Mouse (Mus musculus): ENCODE results near the gene Nhlh1. TPM values are rescaled to one million over a fixed set of nuclear protein-coding genes. Genes with fewer than 3 reads are reported as not detected.

Nhlh1 gene
- polyA plus RNA-seq, 1 experiment: 0.05 TPM

DNA sequence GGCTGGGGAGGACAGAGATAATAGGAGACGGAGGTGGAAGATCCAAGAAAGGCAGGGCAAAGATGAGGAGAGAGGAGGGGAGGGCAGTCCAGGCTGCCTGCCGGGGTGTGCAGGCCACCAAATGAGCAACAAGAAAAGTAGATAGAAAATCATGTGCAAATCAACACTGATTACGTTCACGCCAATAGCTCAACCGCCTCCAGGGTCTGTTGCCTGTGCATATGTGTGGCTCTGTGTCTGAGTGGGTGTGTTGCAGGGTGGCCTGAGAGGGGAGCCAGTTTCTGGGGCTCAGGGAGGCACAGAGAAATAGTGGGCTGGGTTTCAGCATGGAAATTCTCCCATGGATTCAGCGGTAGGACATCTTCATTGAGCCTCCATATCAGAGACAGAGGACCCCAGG, 948 bp upstream of the Nhlh1 start:
- TF ChIP-seq CTCF (IDR thresholded peaks at IDR 0.05; ENCODE audit: insufficient read depth, low read length): no peak
- TF ChIP-seq POLR2A (IDR thresholded peaks at IDR 0.05; ENCODE audit: borderline replicate concordance, extremely low read depth, low read depth, low read length): no peak
- WGBS: 75% methylated on average over 6 of the region's 6 CpGs
- Histone ChIP-seq H3K4me3 (replicated peaks; ENCODE audit: extremely low read depth, low read depth, low read length) (no peak overlapping the region), H3K4me1 (ENCODE audit: control insufficient read depth, insufficient read depth, low read length) (no peaks in the 10 kb centered on the region)
- DNase-seq: no peak

DNA sequence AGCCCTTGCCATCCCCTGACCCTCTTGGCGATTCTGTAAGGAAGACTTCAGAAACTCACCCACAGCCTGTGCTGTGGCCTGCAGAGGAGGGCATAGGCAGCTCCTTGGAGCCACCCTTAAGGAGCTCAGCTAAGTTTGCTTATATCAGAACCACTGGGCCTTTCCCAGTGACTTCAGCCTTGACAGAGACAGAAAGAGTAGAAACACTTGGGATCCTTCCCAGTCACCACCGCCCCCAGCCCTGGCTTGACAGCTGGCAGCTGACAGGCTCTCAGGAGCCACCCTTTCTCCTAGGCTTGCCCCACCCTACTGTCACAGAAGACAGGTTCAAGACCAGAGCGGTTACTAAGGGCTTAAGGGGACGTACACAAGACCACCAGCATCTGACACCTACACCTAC, 1.1 kb downstream of the Nhlh1 start:
- WGBS: 65% methylated on average over 4 of the region's 4 CpGs
- no peak overlapping the region for H3K4me3 ChIP-seq (replicated peaks; ENCODE audit: extremely low read depth, low read depth, low read length)
- no peak for TF ChIP-seq CTCF (IDR thresholded peaks at IDR 0.05; ENCODE audit: insufficient read depth, low read length)
- TF ChIP-seq POLR2A (IDR thresholded peaks at IDR 0.05; ENCODE audit: borderline replicate concordance, extremely low read depth, low read depth, low read length): no peak
- no peaks in the 10 kb centered on the region for H3K4me1 ChIP-seq (ENCODE audit: control insufficient read depth, insufficient read depth, low read length)
- DNase-seq: no peak

DNA sequence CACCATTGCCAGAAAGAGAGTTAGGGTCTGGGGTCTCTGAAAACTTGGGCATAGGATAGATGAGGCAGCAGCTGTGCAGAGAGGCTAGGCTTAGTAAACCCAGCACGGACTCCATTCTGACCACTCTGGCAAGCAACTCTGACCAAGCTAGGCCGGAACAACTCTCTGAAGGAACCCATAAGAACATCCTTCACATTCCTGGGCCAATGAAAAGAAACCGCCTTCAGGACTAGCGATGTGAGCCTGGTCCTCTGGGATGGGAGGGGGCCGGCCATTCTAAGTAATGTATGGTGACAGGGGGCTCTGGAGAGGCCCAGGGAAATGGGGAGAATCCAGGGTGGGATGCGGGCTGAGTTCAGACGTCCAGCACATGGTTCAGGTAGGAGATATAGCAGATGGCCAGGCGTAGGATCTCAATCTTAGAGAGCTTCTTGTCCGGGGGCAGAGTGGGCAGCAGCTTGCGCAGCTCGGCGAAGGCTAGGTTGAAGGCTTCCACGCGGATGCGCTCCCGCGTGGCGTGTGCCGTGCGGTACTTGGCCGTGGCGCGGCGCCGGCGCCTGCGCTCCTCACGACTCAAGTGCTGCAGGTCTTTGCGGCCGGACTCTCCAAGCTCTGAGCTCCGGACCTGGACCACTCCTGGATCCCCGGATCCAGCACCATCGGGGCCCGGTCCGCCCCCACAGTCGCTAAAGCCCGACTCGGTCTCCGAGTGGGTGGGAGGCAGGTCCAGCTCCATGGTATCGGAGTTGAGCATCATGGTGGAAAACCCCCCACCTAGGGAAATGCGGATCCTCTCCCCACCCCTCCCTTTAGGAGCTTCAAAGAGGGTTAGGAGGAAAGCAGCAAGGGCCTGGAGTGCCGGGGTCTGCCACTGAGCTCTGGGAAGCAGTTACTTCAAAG, 3.6 kb downstream of the Nhlh1 start:
- WGBS: 6% methylated on average over 42 of the region's 42 CpGs
- no peak for TF ChIP-seq POLR2A (IDR thresholded peaks at IDR 0.05; ENCODE audit: borderline replicate concordance, extremely low read depth, low read depth, low read length)
- TF ChIP-seq CTCF (IDR thresholded peaks at IDR 0.05; ENCODE audit: insufficient read depth, low read length): no peak
- Histone ChIP-seq H3K4me1 (ENCODE audit: control insufficient read depth, insufficient read depth, low read length) (no peaks in the 10 kb centered on the region), H3K4me3 (replicated peaks; ENCODE audit: extremely low read depth, low read depth, low read length) (no peak overlapping the region)
- DNase-seq: no peak

DNA sequence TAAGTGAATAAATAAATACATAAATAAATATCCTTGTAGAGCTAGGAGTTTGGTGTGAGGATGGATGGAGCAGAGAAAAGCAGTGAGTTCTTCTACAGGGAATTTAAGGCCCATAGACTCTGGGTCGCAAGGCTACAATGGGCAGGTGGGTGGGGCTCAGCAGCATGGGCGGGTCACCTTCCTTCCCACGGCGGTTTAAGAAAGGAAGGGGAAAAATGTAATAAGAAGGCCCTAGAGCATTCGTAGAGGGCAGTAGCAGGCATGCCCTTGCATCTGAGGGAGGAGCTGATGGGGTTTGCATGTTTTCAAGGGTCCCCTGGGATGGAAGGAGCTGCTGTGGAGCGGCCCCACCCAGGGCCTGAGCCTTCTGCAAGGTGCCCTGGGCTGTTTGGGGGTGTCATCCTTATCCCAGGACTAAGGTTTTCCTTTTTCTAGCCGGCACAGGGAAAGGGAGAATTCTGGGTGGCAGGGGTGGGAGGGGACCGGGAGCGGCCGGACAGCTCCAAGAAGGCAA, 4.5 kb downstream of the Nhlh1 start:
- DNase-seq: no peak
- TF ChIP-seq POLR2A (IDR thresholded peaks at IDR 0.05; ENCODE audit: borderline replicate concordance, extremely low read depth, low read depth, low read length): no peak
- no peak for TF ChIP-seq CTCF (IDR thresholded peaks at IDR 0.05; ENCODE audit: insufficient read depth, low read length)
- 19% methylated on average over 10 of the region's 10 CpGs for WGBS
- Histone ChIP-seq H3K4me1 (ENCODE audit: control insufficient read depth, insufficient read depth, low read length) (no peaks in the 10 kb centered on the region), H3K4me3 (replicated peaks; ENCODE audit: extremely low read depth, low read depth, low read length) (no peak overlapping the region)

GRCm38 (mm10) chr1:172049131-172049782, 8.1 kb downstream of the Nhlh1 start:
- WGBS: 45% methylated on average over 13 of the region's 13 CpGs
- TF ChIP-seq POLR2A (IDR thresholded peaks at IDR 0.05; ENCODE audit: borderline replicate concordance, extremely low read depth, low read depth, low read length) (no peak), CTCF (IDR thresholded peaks at IDR 0.05; ENCODE audit: insufficient read depth, low read length) (no peak)
- Histone ChIP-seq H3K4me1 (ENCODE audit: control insufficient read depth, insufficient read depth, low read length) (no peaks in the 10 kb centered on the region), H3K4me3 (replicated peaks; ENCODE audit: extremely low read depth, low read depth, low read length) (no peak overlapping the region)
- DNase-seq: no peak

- DNase-seq: no peak
- no peaks in the 10 kb centered on the region for H3K4me1 ChIP-seq (ENCODE audit: control insufficient read depth, insufficient read depth, low read length)
- peak overlapping the region; percentile 56 for H3K4me3 ChIP-seq (replicated peaks; ENCODE audit: extremely low read depth, low read depth, low read length)
- TF ChIP-seq POLR2A (IDR thresholded peaks at IDR 0.05; ENCODE audit: borderline replicate concordance, extremely low read depth, low read depth, low read length): peak; percentile 33; the same call in 1 of the 2 replicates
- TF ChIP-seq CTCF (IDR thresholded peaks at IDR 0.05; ENCODE audit: insufficient read depth, low read length): no peak
- WGBS: 28% methylated on average over 6 of the region's 6 CpGs
Observed at GRCm38 (mm10) chr1:172048241-172048734, 9.1 kb downstream of the Nhlh1 start.

- 16% methylated on average over 5 of the region's 5 CpGs for WGBS
- TF ChIP-seq POLR2A (IDR thresholded peaks at IDR 0.05; ENCODE audit: borderline replicate concordance, extremely low read depth, low read depth, low read length) (no peak), CTCF (IDR thresholded peaks at IDR 0.05; ENCODE audit: insufficient read depth, low read length) (peak; percentile 74)
- no peaks in the 10 kb centered on the region for H3K4me1 ChIP-seq (ENCODE audit: control insufficient read depth, insufficient read depth, low read length)
- H3K4me3 ChIP-seq (replicated peaks; ENCODE audit: extremely low read depth, low read depth, low read length): no peak overlapping the region
- DNase-seq: peak; percentile 61
Observed at GRCm38 (mm10) chr1:172046938-172047337, 10.4 kb downstream of the Nhlh1 start.

GRCm38 (mm10) chr1:172046410-172046809, 11.0 kb downstream of the Nhlh1 start:
- no peak for DNase-seq
- WGBS: 69% methylated on average over 8 of the region's 8 CpGs
- TF ChIP-seq POLR2A (IDR thresholded peaks at IDR 0.05; ENCODE audit: borderline replicate concordance, extremely low read depth, low read depth, low read length) (no peak), CTCF (IDR thresholded peaks at IDR 0.05; ENCODE audit: insufficient read depth, low read length) (no peak)
- Histone ChIP-seq H3K4me3 (replicated peaks; ENCODE audit: extremely low read depth, low read depth, low read length) (no peak overlapping the region), H3K4me1 (ENCODE audit: control insufficient read depth, insufficient read depth, low read length) (no peaks in the 10 kb centered on the region)

- H3K4me3 ChIP-seq (replicated peaks; ENCODE audit: extremely low read depth, low read depth, low read length): no peak overlapping the region
Observed at GRCm38 (mm10) chr1:172029914-172030313, 27.5 kb downstream of the Nhlh1 start.

More at GRCm38 (mm10) chr1:172029914-172030313, 27.5 kb downstream of the Nhlh1 start:
- H3K4me1 ChIP-seq (ENCODE audit: control insufficient read depth, insufficient read depth, low read length): 0 out of 2 replicates have a peak, but pooled peaks cover 4% of the 10 kb centered on the region
- DNase-seq: no peak
- no peak for TF ChIP-seq POLR2A (IDR thresholded peaks at IDR 0.05; ENCODE audit: borderline replicate concordance, extremely low read depth, low read depth, low read length)
- TF ChIP-seq CTCF (IDR thresholded peaks at IDR 0.05; ENCODE audit: insufficient read depth, low read length): no peak
- 92% methylated on average over 2 of the region's 2 CpGs for WGBS
